Mouse (Mus musculus) liver, embryonic 14.5 days (tissue): ENCODE data around the gene Zfp511.

ENCODE experiments used
- CTCF ChIP-seq: IDR thresholded peaks from 2 replicates; pipeline ENCODE4 v1.5.1; 2016; ENCODE audit warnings: antibody characterized with exemption, low read depth, control low read depth
- EP300 ChIP-seq: IDR thresholded peaks from 2 replicates; pipeline ENCODE4 v1.6.1; 2016; ENCODE audit warnings: antibody characterized with exemption, low read depth

- TF ChIP-seq EP300: no peak
- no peak for TF ChIP-seq CTCF
Observed at GRCm38 (mm10) chr7:140077698-140078097, 41.5 kb downstream of the Zfp511 start.
